Mouse (Mus musculus) T-helper 1 cell (primary cell): ENCODE data around the gene Cachd1.

Experiments
- in situ Hi-C: fragments of 300-600 bp; cut with MboI, MseI; formaldehyde crosslinking; loops from one replicate; pipeline ENCODE4 v1.15.1; 2025; ENCODE audit warnings: high pct_unique_total_duplicates

Cachd1 gene

GRCm38 (mm10) chr4:101062146-101062545, 285.7 kb downstream of the Cachd1 start:
- in situ Hi-C loops = no loop called here

GRCm38 (mm10) chr4:101066401-101066800, 289.9 kb downstream of the Cachd1 start:
- in situ Hi-C loops = no loop called here

- in situ Hi-C loops = no loop called here
These were observed 292.3 kb downstream of the Cachd1 start, which contains the start of gene Raver2 for GRCm38 (mm10) chr4:101068786-101069153. Gene Raver2, plus strand, starts transcription at chr4:101068983.

GRCm38 (mm10) chr4:101069154-101069971, 292.9 kb downstream of the Cachd1 start:
- in situ Hi-C loops = no loop called here

- in situ Hi-C loops = no loop called here
These were observed 295.1 kb downstream of the Cachd1 start for GRCm38 (mm10) chr4:101071570-101071969.

GRCm38 (mm10) chr4:101076425-101076824, 299.9 kb downstream of the Cachd1 start:
- in situ Hi-C loops = loop anchor here (5.0 kb wide), 1 partner anchor 71 kb away; no protein-coding TSS in a partner anchor
